Mouse (Mus musculus) lung, postnatal 0 days (tissue): Measurements from ENCODE around the gene Plekha5.

Experiments used
- CTCF ChIP-seq: IDR thresholded peaks from 2 replicates; pipeline ENCODE4 v1.5.1; 2016; ENCODE audit warnings: antibody characterized with exemption, mild to moderate bottlenecking
- EP300 ChIP-seq: IDR thresholded peaks from 2 replicates; pipeline ENCODE4 v1.6.1; 2016; ENCODE audit warnings: antibody characterized with exemption, mild to moderate bottlenecking, control low read depth

DNA sequence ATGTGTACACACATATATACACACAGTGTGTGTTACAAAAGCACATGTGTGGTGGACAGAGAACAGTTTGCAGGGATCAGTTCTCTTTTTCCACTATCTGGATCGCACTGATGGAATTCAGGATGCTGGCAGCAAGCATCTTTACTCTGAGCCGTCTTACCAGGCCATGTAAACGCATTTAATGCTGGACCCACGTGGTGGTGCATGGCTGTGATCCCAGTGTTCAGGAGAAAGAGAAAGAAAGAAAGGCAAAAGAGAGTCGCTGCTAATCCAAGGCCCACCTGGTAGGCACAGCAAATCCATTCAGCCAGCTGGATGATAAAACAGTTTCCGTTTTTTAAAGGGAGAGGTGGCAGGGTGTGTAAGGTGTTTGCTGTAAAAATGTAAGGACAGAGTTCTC is 45.9 kb downstream of the Plekha5 start:
- TF ChIP-seq EP300 (no peak), CTCF (no peak)
